Mouse (Mus musculus): ENCODE measurements at regions not wholly inside any gene's neighbourhood (a gene's known extent, or its start where the extent isn't known, plus 50 kb on each side); places are given as distances from the start of the nearest gene placed in this dataset.

GRCm38 (mm10) chr13:43724161-43724560, 60.4 kb upstream of the Cd83 start:
- intact Hi-C loops (cut with DNase I), result no loop called here
- DNase-seq, result no peak

- intact Hi-C loops (cut with DNase I), result loop anchor here (1.0 kb wide), 1 partner anchor 129 kb away; no protein-coding TSS in a partner anchor
- DNase-seq, result peak; percentile 68 to 77
These were observed 58.9 kb upstream of the Cd83 start for GRCm38 (mm10) chr13:43725698-43726097.

GRCm38 (mm10) chr13:43726895-43727341, 57.7 kb upstream of the Cd83 start:
- DNase-seq, result peak; percentile 39 to 48
- intact Hi-C loops (cut with DNase I), result no loop called here

DNA sequence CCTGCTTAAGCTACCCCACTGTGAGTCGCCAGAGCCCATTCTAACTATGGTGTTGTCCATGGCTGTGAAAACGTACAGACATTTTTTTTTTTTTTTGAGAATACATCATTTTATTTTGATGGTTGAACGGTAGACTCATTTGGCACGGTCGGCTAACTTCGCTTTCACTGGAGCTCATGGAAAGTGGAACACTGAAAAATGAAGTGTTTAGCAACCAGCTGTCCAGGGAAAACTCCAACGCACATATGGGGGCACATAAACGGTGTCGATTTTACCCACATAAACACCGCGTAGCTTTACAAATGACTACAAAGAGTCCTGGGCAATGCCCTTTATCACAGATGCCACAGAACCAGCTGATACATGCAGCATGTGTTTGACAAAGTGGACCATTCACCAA, 55.0 kb upstream of the Cd83 start:
- DNase-seq, result no peak
- intact Hi-C loops (cut with DNase I), result no loop called here

GRCm38 (mm10) chr13:43733061-43733460, 51.5 kb upstream of the Cd83 start:
- intact Hi-C loops (cut with DNase I), result no loop called here
- no peak for DNase-seq

DNA sequence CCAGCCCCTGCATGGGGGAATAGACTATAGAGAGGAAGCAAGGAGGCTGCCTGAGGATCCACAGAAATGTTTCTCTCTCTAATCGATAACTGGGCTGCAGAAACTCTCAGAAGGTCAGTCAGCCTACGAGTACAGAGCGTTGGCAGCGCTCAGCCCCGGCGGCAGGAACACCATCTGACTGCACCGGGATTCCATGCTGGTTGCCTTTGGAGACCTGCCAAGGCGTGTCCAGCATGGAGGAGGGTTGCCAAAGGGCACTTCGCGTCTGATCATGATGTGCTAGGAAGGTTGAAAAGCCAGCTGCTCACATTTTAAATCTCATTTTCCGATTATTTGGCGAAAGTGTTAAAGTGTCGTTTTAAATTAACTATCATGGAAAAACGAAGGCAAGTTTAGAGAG, 49.9 kb upstream of the Cd83 start:
- DNase-seq, result peak; percentile 86 to 87
- intact Hi-C loops (cut with DNase I), result loop anchor here (5.0 kb wide), 1 partner anchor 552 kb away; no protein-coding TSS in a partner anchor
